Mouse (Mus musculus): ENCODE results near the gene Gm11437. TPM values are rescaled to one million over a fixed set of nuclear protein-coding genes. Genes with fewer than 3 reads are reported as not detected.

The Gm11437 gene
- polyA plus RNA-seq (2012; rRNA removed), result 0.14 TPM in 1 of 2 replicates, not detected in the other

GRCm38 (mm10) chr11:84167046-84167526 lies at the start of gene Gm11437:
TSS of gene Gm11437 (minus strand) at chr11:84167476.

GRCm38 (mm10) chr11:84128943-84129798 lies 38.1 kb downstream of the Gm11437 start, which contains the start of the genes Tada2a and Acaca:
TSS of gene Tada2a (minus strand) at chr11:84129600.
TSS of gene Acaca (plus strand) at chr11:84129672.

Other genes starting within 250 kb of the Gm11437 start
- gene Ddx52, start 225.4 kb downstream of the Gm11437 start, polyA plus RNA-seq (2012; rRNA removed), result 6.8 and 6.9 TPM in 2 replicates
- gene Synrg, start 203.0 kb downstream of the Gm11437 start, polyA plus RNA-seq (2012; rRNA removed), result 3.2 and 3.6 TPM in 2 replicates
- 1.7 and 2.2 TPM in 2 replicates for gene Dusp14, start 98.2 kb downstream of the Gm11437 start, polyA plus RNA-seq (2012; rRNA removed)
- 8.5 and 8.8 TPM in 2 replicates for gene Tada2a, start 37.9 kb downstream of the Gm11437 start, polyA plus RNA-seq (2012; rRNA removed)
- gene Acaca, start 37.8 kb downstream of the Gm11437 start, polyA plus RNA-seq (2012; rRNA removed), result 8.6 and 8.7 TPM in 2 replicates